In genomic region chr19:44304419-44304818, GRCm38 (mm10) we compare ENCODE assay signal across 20 mouse cellular contexts. TPM values are rescaled to one million over a fixed set of nuclear protein-coding genes. Genes with fewer than 3 reads are reported as not detected.
A peak's percentile ranks its signal among the peaks of the same experiment; 100 is the strongest.
DNase-seq lines count a peak whose midpoint lies in the region; ATAC-seq and TF ChIP-seq lines count a peak whose summit lies in the region.
"Had no signal": no experiment of that assay in that cellular context is flagged by ENCODE, and none has a peak within 500 bp of the region (broad histone marks: within the 10 kb centered on the region; RNA-seq: fewer than 3 reads in every experiment).

No protein-coding gene starts in this region.

- no peak overlapping the region for H3K9ac ChIP-seq in midbrain, embryonic 13.5 days (replicated peaks)
- H3K9ac ChIP-seq in kidney, embryonic 16.5 days (replicated peaks; ENCODE audit: low read length): no peak overlapping the region
- H3K9ac ChIP-seq: neural tube, embryonic 13.5 days had no signal

- H3K27me3 ChIP-seq in midbrain, embryonic 10.5 days (ENCODE audit: low read depth, poor library complexity, severe bottlenecking): no peaks in the 10 kb centered on the region
- no peaks in the 10 kb centered on the region for H3K27me3 ChIP-seq in midbrain, embryonic 13.5 days
- H3K27me3 ChIP-seq in limb, embryonic 10.5 days (ENCODE audit: low read depth, poor library complexity, severe bottlenecking): no peaks in the 10 kb centered on the region
- no peaks in the 10 kb centered on the region for H3K27me3 ChIP-seq in kidney, embryonic 16.5 days (ENCODE audit: insufficient read depth, low read length)
- H3K27me3 ChIP-seq: neural tube, embryonic 13.5 days had no signal

- TF ChIP-seq CTCF in layer of hippocampus, adult 2 months (conservative IDR thresholded peaks at IDR 0.05): no peak

- peaks cover 24% of the 10 kb centered on the region for H3K4me1 ChIP-seq in midbrain, embryonic 10.5 days
- peaks cover 58% of the 10 kb centered on the region for H3K4me1 ChIP-seq in midbrain, embryonic 13.5 days (replicated peaks)
- H3K4me1 ChIP-seq in limb, embryonic 10.5 days: peaks cover 16% of the 10 kb centered on the region; the same call in 1 of the 2 replicates
- peaks cover 30% of the 10 kb centered on the region for H3K4me1 ChIP-seq in kidney, embryonic 16.5 days (ENCODE audit: insufficient read depth, low read length)

- ATAC-seq in midbrain, embryonic 13.5 days: no peak
- ATAC-seq in kidney, embryonic 16.5 days (ENCODE audit: low FRiP score, low TSS enrichment): no peak
- ATAC-seq: activated CD4-positive, CD25-positive, alpha-beta regulatory T cell, adult 4 months; CD4-positive, CD25-positive, alpha-beta regulatory T cell, adult 4 months; hindbrain, embryonic 16.5 days had no signal

- peak overlapping the region; percentile 43; the same call in 1 of the 2 replicates for H3K27ac ChIP-seq in layer of hippocampus, adult 2 months
- no peak overlapping the region for H3K27ac ChIP-seq in midbrain, embryonic 10.5 days (replicated peaks)
- H3K27ac ChIP-seq in midbrain, embryonic 13.5 days: no peak overlapping the region
- H3K27ac ChIP-seq in limb, embryonic 10.5 days: no peak overlapping the region
- H3K27ac ChIP-seq in kidney, embryonic 16.5 days (ENCODE audit: low read length): no peak overlapping the region
- H3K27ac ChIP-seq: forebrain, embryonic 10.5 days; neural tube, embryonic 13.5 days had no signal

- DNase-seq in cerebellum, adult 9-10 months: peak; percentile 7
- no peak for DNase-seq in cerebellum, adult 11-12 months
- DNase-seq in layer of hippocampus, adult 2 months (ENCODE audit: low spot score in 2 of 2): no peak
- no peak for DNase-seq in layer of hippocampus, postnatal 14 days (ENCODE audit: low spot score in 2 of 2)
- no peak for DNase-seq in midbrain, embryonic 10.5 days (ENCODE audit: low spot score)
- peak; percentile 23 for DNase-seq in limb, embryonic 10.5 days (ENCODE audit: low spot score)
- DNase-seq: adrenal gland, postnatal 10 days; embryo, embryonic 11 days; heart, postnatal 4 days; kidney, adult 9 months; right cerebral cortex, postnatal 25 days had no signal

- peaks cover 97% of the 10 kb centered on the region for H3K36me3 ChIP-seq in midbrain, embryonic 10.5 days
- peaks cover 93% of the 10 kb centered on the region for H3K36me3 ChIP-seq in midbrain, embryonic 13.5 days
- H3K36me3 ChIP-seq in limb, embryonic 10.5 days: peaks cover 96% of the 10 kb centered on the region
- peaks cover 87% of the 10 kb centered on the region for H3K36me3 ChIP-seq in kidney, embryonic 16.5 days (ENCODE audit: insufficient read depth, low read length)

- H3K4me3 ChIP-seq in layer of hippocampus, adult 2 months: no peak overlapping the region; the same call in 1 of the 2 replicates
- H3K4me3 ChIP-seq in midbrain, embryonic 10.5 days: 0 out of 2 replicates have a peak overlapping the region, but pooled peaks have one; percentile 7
- no peak overlapping the region for H3K4me3 ChIP-seq in midbrain, embryonic 13.5 days (replicated peaks)
- H3K4me3 ChIP-seq in limb, embryonic 10.5 days: no peak overlapping the region
- no peak overlapping the region for H3K4me3 ChIP-seq in kidney, embryonic 16.5 days (ENCODE audit: low read length)
- H3K4me3 ChIP-seq: forebrain, embryonic 10.5 days; neural tube, embryonic 13.5 days had no signal

- H3K9me3 ChIP-seq in midbrain, embryonic 10.5 days (replicated peaks): no peaks in the 10 kb centered on the region
- H3K9me3 ChIP-seq in midbrain, embryonic 13.5 days: no peaks in the 10 kb centered on the region
- no peaks in the 10 kb centered on the region for H3K9me3 ChIP-seq in limb, embryonic 10.5 days (replicated peaks)
- H3K9me3 ChIP-seq in kidney, embryonic 16.5 days (ENCODE audit: low read length): no peaks in the 10 kb centered on the region
- H3K9me3 ChIP-seq: forebrain, embryonic 10.5 days; neural tube, embryonic 13.5 days had no signal

- no peak overlapping the region for H3K4me2 ChIP-seq in midbrain, embryonic 13.5 days (replicated peaks)
- no peak overlapping the region for H3K4me2 ChIP-seq in kidney, embryonic 16.5 days (replicated peaks; ENCODE audit: low read depth, low read length)
- H3K4me2 ChIP-seq: neural tube, embryonic 13.5 days had no signal

- 94% methylated on average over 10 of the region's 10 CpGs for WGBS in midbrain, embryonic 10.5 days
- 85% methylated on average over 10 of the region's 10 CpGs for WGBS in midbrain, embryonic 13.5 days
- WGBS in limb, embryonic 10.5 days: 91% methylated on average over 10 of the region's 10 CpGs
- WGBS in kidney, embryonic 16.5 days: 84% methylated on average over 10 of the region's 10 CpGs

RNA-seq across cellular contexts. Expression of gene Scd2, which starts 10.9 kb away (rescaled TPM):
- total RNA-seq in layer of hippocampus, adult 2 months (2021): 100 to 1,000 TPM; 597 to 622 TPM
- total RNA-seq in layer of hippocampus, postnatal 14 days (2021): 100 to 1,000 TPM; 702 to 713 TPM
- 326 and 382 TPM in 2 replicates for polyA plus RNA-seq in midbrain, embryonic 10.5 days (2016; fragmentation: Nextera tagmentation; extraction: Ambion mirVana)
- polyA plus RNA-seq in midbrain, embryonic 13.5 days (2015; fragmentation: Nextera tagmentation; extraction: Ambion mirVana): 254 and 259 TPM in 2 replicates
- 324 and 335 TPM in 2 replicates for polyA plus RNA-seq in limb, embryonic 10.5 days (2016; fragmentation: Nextera tagmentation; extraction: Ambion mirVana)
- 178 and 193 TPM in 2 replicates for polyA plus RNA-seq in kidney, embryonic 16.5 days (2015; fragmentation: Nextera tagmentation; extraction: Ambion mirVana)

RNA-seq across cellular contexts. Expression of gene Scd4, which starts 28.5 kb away (rescaled TPM):
- 1 to 10 TPM; 2.3 to 2.5 TPM for total RNA-seq in layer of hippocampus, adult 2 months (2021)
- 1 to 10 TPM; 2.5 to 2.6 TPM for total RNA-seq in layer of hippocampus, postnatal 14 days (2021)
- 0.06 TPM in 1 of 2 replicates, not detected in the other for polyA plus RNA-seq in midbrain, embryonic 10.5 days (2016; fragmentation: Nextera tagmentation; extraction: Ambion mirVana)
- polyA plus RNA-seq in midbrain, embryonic 13.5 days (2015; fragmentation: Nextera tagmentation; extraction: Ambion mirVana): 0.08 TPM in 2 replicates
- polyA plus RNA-seq in limb, embryonic 10.5 days (2016; fragmentation: Nextera tagmentation; extraction: Ambion mirVana): 0.08 and 0.11 TPM in 2 replicates
- polyA plus RNA-seq in kidney, embryonic 16.5 days (2015; fragmentation: Nextera tagmentation; extraction: Ambion mirVana): 0.12 and 0.17 TPM in 2 replicates
- total RNA-seq: granulocyte monocyte progenitor cell, adult 5-6 weeks; monocyte, adult 5-6 weeks had no signal

Comparison
In these comparisons a context has a peak if more than half of its experiments do, and no peak if none do; other contexts are left out.
1. DNase-seq: peak in cerebellum, adult 9-10 months (single experiment) and limb, embryonic 10.5 days (single experiment); none in cerebellum, adult 11-12 months (single experiment), layer of hippocampus, adult 2 months (0 of 2), layer of hippocampus, postnatal 14 days (0 of 2) and midbrain, embryonic 10.5 days (single experiment).